Mouse (Mus musculus) megakaryocyte, embryonic 14.5 days (primary cell): ENCODE measurements around the gene Arhgap18.

ENCODE experiments used
- FLI1 ChIP-seq: IDR thresholded peaks from 2 replicates; pipeline ENCODE4 v1.6.1; 2012; ENCODE audit warnings: low read length, inconsistent platforms, mixed read lengths
- GATA1 ChIP-seq: IDR thresholded peaks from 3 replicates; pipeline ENCODE4 v1.6.1; 2012; ENCODE audit warnings: mixed read lengths, low read length, inconsistent platforms, borderline replicate concordance

DNA sequence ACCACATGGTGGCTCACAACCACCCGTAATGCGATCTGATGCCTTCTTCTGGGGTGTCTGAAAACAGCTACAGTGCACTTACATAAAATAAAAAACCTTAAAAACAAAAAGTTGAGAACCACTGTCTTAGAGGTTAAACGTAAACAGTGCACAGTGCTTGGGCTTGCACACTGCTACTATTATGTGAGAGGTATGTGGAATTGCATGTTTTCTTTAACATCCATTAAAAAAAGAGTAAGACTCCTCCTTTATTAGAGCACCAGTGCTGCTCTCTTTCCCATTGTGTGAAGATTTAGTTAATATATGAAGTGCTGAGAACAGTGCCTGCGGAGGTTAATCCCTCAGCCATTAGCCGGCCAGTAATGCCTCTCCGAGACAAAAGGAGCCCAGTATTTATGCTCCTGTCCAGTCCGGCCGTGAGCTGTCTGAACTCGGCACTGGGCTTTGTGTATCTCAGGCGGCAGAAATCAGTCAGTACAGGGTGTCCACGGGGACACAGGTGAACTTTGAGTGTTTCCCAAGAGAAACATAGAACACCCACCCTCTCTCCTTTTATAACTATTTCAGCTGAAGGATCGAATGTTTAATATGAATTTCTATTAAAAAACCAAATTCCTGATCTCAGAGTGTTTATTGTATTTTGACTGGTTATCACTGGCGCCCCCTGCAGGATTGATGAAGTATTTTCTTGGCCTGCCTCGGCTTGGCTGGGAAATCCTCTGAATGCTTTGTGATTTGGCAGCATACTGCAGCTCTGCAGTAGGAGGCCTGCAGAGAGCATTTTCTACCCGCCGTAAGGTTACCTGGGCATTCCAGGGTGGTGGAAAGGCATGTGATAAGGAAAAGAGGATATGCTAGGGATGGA lies 925 bp upstream of the Arhgap18 start:
- TF ChIP-seq GATA1 (no peak), FLI1 (no peak)
